In genomic region chr7:19309278-19309883, GRCm38 (mm10) we compare ENCODE assay signal across 7 mouse cellular contexts. TPM values are rescaled to one million over a fixed set of nuclear protein-coding genes. Genes with fewer than 3 reads are reported as not detected.
DNase-seq lines count a peak whose midpoint lies in the region; ATAC-seq and TF ChIP-seq lines count a peak whose summit lies in the region.

No protein-coding gene starts in this region.

- DNase-seq in lung, postnatal 0 days (ENCODE audit: low spot score) = no peak
- no peak for DNase-seq in lung, postnatal 14 days
- no peak for DNase-seq in forebrain, embryonic 10.5 days (ENCODE audit: extremely low spot score, low spot score)
- no peak for DNase-seq in ovary, postnatal 36 days (ENCODE audit: low spot score)
- DNase-seq in retina, embryonic 14.5 days (ENCODE audit: low spot score) = no peak

- H3K9me3 ChIP-seq in lung, postnatal 0 days (ENCODE audit: low read length) = no peaks in the 10 kb centered on the region
- H3K9me3 ChIP-seq in forebrain, embryonic 10.5 days = no peaks in the 10 kb centered on the region
- H3K9me3 ChIP-seq in intestine, embryonic 15.5 days = no peaks in the 10 kb centered on the region
- H3K9me3 ChIP-seq in neural tube, embryonic 12.5 days = no peaks in the 10 kb centered on the region

- peak overlapping the region; percentile 99 for H3K4me2 ChIP-seq in lung, postnatal 0 days (replicated peaks; ENCODE audit: low read depth, low read length)
- H3K4me2 ChIP-seq in intestine, embryonic 15.5 days (replicated peaks) = peak overlapping the region; percentile 96
- peak overlapping the region; percentile 90 for H3K4me2 ChIP-seq in neural tube, embryonic 12.5 days (replicated peaks)

- WGBS in lung, postnatal 0 days = under 1% methylated on average over 48 of the region's 48 CpGs
- WGBS in forebrain, embryonic 10.5 days = 2% methylated on average over 48 of the region's 48 CpGs
- WGBS in intestine, embryonic 15.5 days = under 1% methylated on average over 48 of the region's 48 CpGs
- WGBS in neural tube, embryonic 12.5 days = 1% methylated on average over 48 of the region's 48 CpGs

- peaks cover 6% of the 10 kb centered on the region for H3K4me1 ChIP-seq in lung, postnatal 0 days (ENCODE audit: insufficient read depth, low read depth, low read length)
- H3K4me1 ChIP-seq in forebrain, embryonic 10.5 days = peaks cover 43% of the 10 kb centered on the region
- peaks cover 22% of the 10 kb centered on the region for H3K4me1 ChIP-seq in intestine, embryonic 15.5 days (replicated peaks)
- H3K4me1 ChIP-seq in neural tube, embryonic 12.5 days = peaks cover 31% of the 10 kb centered on the region

- peaks cover 33% of the 10 kb centered on the region for H3K27me3 ChIP-seq in lung, postnatal 0 days (replicated peaks; ENCODE audit: insufficient read depth, low read length)
- H3K27me3 ChIP-seq in forebrain, embryonic 10.5 days (ENCODE audit: poor library complexity, severe bottlenecking) = peaks cover 65% of the 10 kb centered on the region
- peaks cover 33% of the 10 kb centered on the region for H3K27me3 ChIP-seq in intestine, embryonic 15.5 days (replicated peaks)
- H3K27me3 ChIP-seq in neural tube, embryonic 12.5 days (replicated peaks) = peaks cover 63% of the 10 kb centered on the region

- peak overlapping the region; percentile 60 for H3K4me3 ChIP-seq in lung, postnatal 0 days (ENCODE audit: low read depth, low read length)
- peak overlapping the region; percentile 78 for H3K4me3 ChIP-seq in forebrain, embryonic 10.5 days
- H3K4me3 ChIP-seq in intestine, embryonic 15.5 days (replicated peaks) = peak overlapping the region; percentile 73
- H3K4me3 ChIP-seq in neural tube, embryonic 12.5 days = peak overlapping the region; percentile 68

- no peak for TF ChIP-seq EP300 in lung, postnatal 0 days (IDR thresholded peaks at IDR 0.05)

- H3K9ac ChIP-seq in lung, postnatal 0 days (replicated peaks; ENCODE audit: low read depth) = peak overlapping the region; percentile 39; the same call in 1 of the 2 replicates
- peak overlapping the region; percentile 31 for H3K9ac ChIP-seq in intestine, embryonic 15.5 days
- H3K9ac ChIP-seq in neural tube, embryonic 12.5 days = 0 out of 2 replicates have a peak overlapping the region, but pooled peaks have one; percentile 39

- no peaks in the 10 kb centered on the region for H3K36me3 ChIP-seq in lung, postnatal 0 days (ENCODE audit: insufficient read depth, low read length)
- H3K36me3 ChIP-seq in forebrain, embryonic 10.5 days (replicated peaks) = no peaks in the 10 kb centered on the region
- no peaks in the 10 kb centered on the region for H3K36me3 ChIP-seq in intestine, embryonic 15.5 days
- H3K36me3 ChIP-seq in neural tube, embryonic 12.5 days = no peaks in the 10 kb centered on the region

- no peak for ATAC-seq in lung, postnatal 0 days
- ATAC-seq in intestine, embryonic 15.5 days = no peak
- ATAC-seq in neural tube, embryonic 12.5 days (ENCODE audit: low FRiP score, low read depth) = no peak

- TF ChIP-seq CTCF in lung, postnatal 0 days (IDR thresholded peaks at IDR 0.05) = no peak

- H3K27ac ChIP-seq in lung, postnatal 0 days (ENCODE audit: low read length) = no peak overlapping the region
- no peak overlapping the region for H3K27ac ChIP-seq in forebrain, embryonic 10.5 days
- no peak overlapping the region for H3K27ac ChIP-seq in intestine, embryonic 15.5 days
- no peak overlapping the region for H3K27ac ChIP-seq in neural tube, embryonic 12.5 days

RNA-seq across cellular contexts. Expression of gene Fosb, which starts 0.5 kb away (rescaled TPM):
- 0.17 and 0.44 TPM in 2 replicates for polyA plus RNA-seq in lung, postnatal 0 days (2015; fragmentation: Nextera tagmentation; extraction: Ambion mirVana)
- polyA plus RNA-seq in forebrain, embryonic 10.5 days (2016; fragmentation: Nextera tagmentation; extraction: Ambion mirVana) = 0.10 TPM in 1 of 2 replicates, not detected in the other
- polyA plus RNA-seq in intestine, embryonic 15.5 days (2015; fragmentation: Nextera tagmentation; extraction: Ambion mirVana) = 0.09 and 0.14 TPM in 2 replicates
- 0.08 TPM in 1 of 2 replicates, not detected in the other for polyA plus RNA-seq in neural tube, embryonic 12.5 days (2016; fragmentation: Nextera tagmentation; extraction: Ambion mirVana)

RNA-seq across cellular contexts. Expression of gene Rtn2, which starts 27.0 kb away (rescaled TPM):
- 23.8 and 26.6 TPM in 2 replicates for polyA plus RNA-seq in lung, postnatal 0 days (2015; fragmentation: Nextera tagmentation; extraction: Ambion mirVana)
- polyA plus RNA-seq in forebrain, embryonic 10.5 days (2016; fragmentation: Nextera tagmentation; extraction: Ambion mirVana) = 32.1 and 33.1 TPM in 2 replicates
- 11.3 and 12.5 TPM in 2 replicates for polyA plus RNA-seq in intestine, embryonic 15.5 days (2015; fragmentation: Nextera tagmentation; extraction: Ambion mirVana)
- 91.1 and 99.1 TPM in 2 replicates for polyA plus RNA-seq in neural tube, embryonic 12.5 days (2016; fragmentation: Nextera tagmentation; extraction: Ambion mirVana)

RNA-seq across cellular contexts. Expression of gene Ppm1n, which starts 29.5 kb away (rescaled TPM):
- not detected in 2 replicates for polyA plus RNA-seq in lung, postnatal 0 days (2015; fragmentation: Nextera tagmentation; extraction: Ambion mirVana)
- 0.41 and 0.51 TPM in 2 replicates for polyA plus RNA-seq in forebrain, embryonic 10.5 days (2016; fragmentation: Nextera tagmentation; extraction: Ambion mirVana)
- 0.14 and 0.34 TPM in 2 replicates for polyA plus RNA-seq in intestine, embryonic 15.5 days (2015; fragmentation: Nextera tagmentation; extraction: Ambion mirVana)
- polyA plus RNA-seq in neural tube, embryonic 12.5 days (2016; fragmentation: Nextera tagmentation; extraction: Ambion mirVana) = 0.20 TPM in 1 of 2 replicates, not detected in the other

RNA-seq across cellular contexts. Expression of gene Ercc1, which starts 35.2 kb away (rescaled TPM):
- 51.0 and 57.8 TPM in 2 replicates for polyA plus RNA-seq in lung, postnatal 0 days (2015; fragmentation: Nextera tagmentation; extraction: Ambion mirVana)
- 95.3 and 96.1 TPM in 2 replicates for polyA plus RNA-seq in forebrain, embryonic 10.5 days (2016; fragmentation: Nextera tagmentation; extraction: Ambion mirVana)
- 51.6 and 52.0 TPM in 2 replicates for polyA plus RNA-seq in intestine, embryonic 15.5 days (2015; fragmentation: Nextera tagmentation; extraction: Ambion mirVana)
- 103 and 104 TPM in 2 replicates for polyA plus RNA-seq in neural tube, embryonic 12.5 days (2016; fragmentation: Nextera tagmentation; extraction: Ambion mirVana)

RNA-seq across cellular contexts. Expression of gene Vasp, which starts 37.8 kb away (rescaled TPM):
- 109 and 121 TPM in 2 replicates for polyA plus RNA-seq in lung, postnatal 0 days (2015; fragmentation: Nextera tagmentation; extraction: Ambion mirVana)
- polyA plus RNA-seq in forebrain, embryonic 10.5 days (2016; fragmentation: Nextera tagmentation; extraction: Ambion mirVana) = 47.4 and 56.9 TPM in 2 replicates
- 109 and 114 TPM in 2 replicates for polyA plus RNA-seq in intestine, embryonic 15.5 days (2015; fragmentation: Nextera tagmentation; extraction: Ambion mirVana)
- 53.4 and 56.3 TPM in 2 replicates for polyA plus RNA-seq in neural tube, embryonic 12.5 days (2016; fragmentation: Nextera tagmentation; extraction: Ambion mirVana)
